Mouse (Mus musculus) brain, embryonic 14.5 days (tissue): ENCODE results near the gene Trpc4. TPM values are rescaled to one million over a fixed set of nuclear protein-coding genes. Genes with fewer than 3 reads are reported as not detected.

Source experiments
- DNase-seq: peaks from one replicate; pipeline ENCODE4 v3.0.0-alpha.2; 2011; ENCODE audit warnings: low read depth
- CTCF ChIP-seq: fragments of 200-500 bp; IDR thresholded peaks from 2 replicates; pipeline ENCODE4 v1.5.1; 2012; ENCODE audit warnings: inconsistent platforms, mild to moderate bottlenecking, moderate library complexity, borderline replicate concordance; ENCODE audit not compliant: insufficient read depth, insufficient read length; ENCODE audit errors: extremely low read depth
- POLR2A ChIP-seq: fragments of 200-500 bp; IDR thresholded peaks from 2 replicates; pipeline ENCODE4 v1.6.1; 2012; ENCODE audit warnings: mild to moderate bottlenecking, inconsistent platforms, borderline replicate concordance; ENCODE audit not compliant: poor library complexity, insufficient read depth, insufficient read length, severe bottlenecking; ENCODE audit errors: extremely low read depth
- polyA plus RNA-seq: library from polyadenylated mRNA; depleted of rRNA; stranded (reverse); fragments of >200 nt; gene quantifications from 2 replicates; pipeline ENCODE4 v1.2.3, GENCODE M21; 2012; rRNA removed

Gene Trpc4
- 5.4 and 5.6 TPM in 2 replicates for polyA plus RNA-seq

GRCm38 (mm10) chr3:54155639-54156315 lies at the start of gene Trpc4:
Gene Trpc4, plus strand, starts transcription at chr3:54156035.
- DNase-seq: peak; percentile 47
- TF ChIP-seq POLR2A (no peak), CTCF (no peak)

- DNase-seq: no peak
- TF ChIP-seq POLR2A (no peak), CTCF (no peak)
Observed at GRCm38 (mm10) chr3:54111489-54111888, 44.3 kb upstream of the Trpc4 start.

- no peak for TF ChIP-seq POLR2A
- no peak for TF ChIP-seq CTCF
Observed at GRCm38 (mm10) chr3:54135376-54135775, 20.5 kb upstream of the Trpc4 start.

GRCm38 (mm10) chr3:54141376-54141775 lies 14.5 kb upstream of the Trpc4 start:
- no peak for TF ChIP-seq CTCF
- TF ChIP-seq POLR2A: no peak
- no peak for DNase-seq

More at GRCm38 (mm10) chr3:54135376-54135775, 20.5 kb upstream of the Trpc4 start:
- DNase-seq: no peak

GRCm38 (mm10) chr3:54154844-54155638 lies 794 bp upstream of the Trpc4 start:
- DNase-seq: peak; percentile 89
- no peak for TF ChIP-seq POLR2A
- peak; percentile 79 for TF ChIP-seq CTCF

- TF ChIP-seq CTCF (no peak), POLR2A (no peak)
- DNase-seq: peak; percentile 57
Observed at GRCm38 (mm10) chr3:54156316-54157000, 623 bp downstream of the Trpc4 start.

GRCm38 (mm10) chr3:54170701-54171100 lies 14.9 kb downstream of the Trpc4 start:
- no peak for TF ChIP-seq POLR2A
- no peak for TF ChIP-seq CTCF
- DNase-seq: no peak

GRCm38 (mm10) chr3:54177296-54177695 lies 21.5 kb downstream of the Trpc4 start:
- DNase-seq: peak; percentile 62
- TF ChIP-seq POLR2A: no peak
- TF ChIP-seq CTCF: no peak

- DNase-seq: no peak
- TF ChIP-seq POLR2A (no peak), CTCF (no peak)
Observed at GRCm38 (mm10) chr3:54190932-54191668, 35.3 kb downstream of the Trpc4 start.

GRCm38 (mm10) chr3:54201231-54201630 lies 45.4 kb downstream of the Trpc4 start:
- no peak for DNase-seq
- TF ChIP-seq POLR2A (no peak), CTCF (no peak)
